Mouse (Mus musculus) embryo, embryonic 10 days (tissue): ENCODE measurements around the gene Tra2b.
"Not testable (repeated sequence)": the region's sequence is repeated elsewhere in the genome, so short reads cannot be mapped to it uniquely, and the experiment has no call there.

Experiments
- DNase-seq: peaks from one replicate; pipeline ENCODE4 v3.0.0-alpha.2; 2015; ENCODE audit warnings: low spot score

Tra2b gene

DNA sequence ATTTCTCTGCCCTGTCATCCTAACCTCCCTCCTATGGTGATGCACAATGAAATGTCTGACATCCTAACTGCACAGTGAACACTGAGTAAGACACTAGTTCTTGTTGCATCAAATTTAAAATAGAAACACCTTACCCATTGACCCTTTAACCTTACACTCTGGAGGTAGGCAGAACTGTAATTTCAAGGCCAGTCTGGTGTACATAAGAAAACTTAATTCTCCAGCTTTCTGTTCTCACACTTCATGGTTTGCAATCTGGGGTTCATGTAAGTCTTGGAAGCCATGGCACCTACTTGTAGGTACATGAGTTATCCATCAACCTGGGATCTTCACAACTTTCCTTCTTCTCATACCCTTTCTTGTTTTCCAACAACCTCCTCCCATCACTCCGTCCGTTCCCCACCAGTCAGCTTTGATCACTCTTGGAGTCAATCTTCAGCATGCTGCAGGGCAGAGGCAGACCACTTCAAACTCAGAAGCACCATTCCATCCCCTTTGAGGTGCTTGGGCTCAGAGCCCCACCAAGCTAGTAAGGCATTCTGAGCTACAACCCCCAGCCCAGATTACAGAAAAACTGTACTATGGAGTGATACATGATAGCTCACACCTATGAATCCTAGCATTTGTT lies 23.5 kb downstream of the Tra2b start:
- no peak for DNase-seq

DNA sequence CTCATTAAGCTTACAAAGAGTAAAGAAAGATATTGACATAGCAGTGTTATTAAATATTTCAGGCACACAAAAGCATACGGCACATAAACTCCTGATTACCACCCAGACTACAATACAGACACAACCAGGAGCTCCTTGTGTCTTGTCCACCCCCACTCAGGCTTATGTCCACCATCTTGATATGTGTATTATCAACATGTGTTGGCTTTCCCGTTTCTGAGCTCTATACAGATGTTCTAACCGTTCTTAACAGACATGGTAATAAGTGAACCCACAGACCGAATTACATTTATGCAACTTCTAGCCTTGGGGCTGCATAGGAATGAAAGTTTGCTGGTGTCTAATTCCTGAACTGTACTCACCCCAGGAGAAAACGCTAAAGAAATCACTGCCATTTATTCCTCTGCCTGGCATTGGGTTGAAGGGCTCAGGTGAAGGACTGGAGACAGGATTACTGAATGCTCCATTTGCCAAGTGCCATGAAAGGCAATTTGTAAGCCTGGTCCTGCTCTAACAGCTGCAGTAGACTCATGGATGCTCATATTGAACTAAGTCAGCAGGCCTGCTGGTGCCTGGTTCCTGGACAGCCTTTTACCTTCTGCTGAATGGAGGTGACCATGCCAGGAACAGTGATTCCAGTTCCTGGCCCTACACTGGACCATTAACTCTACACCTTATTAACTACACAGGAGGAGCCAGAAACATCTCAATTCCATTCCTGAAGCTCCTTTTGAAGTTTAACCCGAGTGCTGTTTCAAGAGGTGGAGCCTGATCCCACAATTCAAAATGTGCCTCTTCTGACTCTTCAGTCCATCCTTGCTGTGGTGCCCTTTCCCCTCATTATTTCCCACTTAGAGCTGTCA lies 24.2 kb downstream of the Tra2b start:
- DNase-seq: no peak

DNA sequence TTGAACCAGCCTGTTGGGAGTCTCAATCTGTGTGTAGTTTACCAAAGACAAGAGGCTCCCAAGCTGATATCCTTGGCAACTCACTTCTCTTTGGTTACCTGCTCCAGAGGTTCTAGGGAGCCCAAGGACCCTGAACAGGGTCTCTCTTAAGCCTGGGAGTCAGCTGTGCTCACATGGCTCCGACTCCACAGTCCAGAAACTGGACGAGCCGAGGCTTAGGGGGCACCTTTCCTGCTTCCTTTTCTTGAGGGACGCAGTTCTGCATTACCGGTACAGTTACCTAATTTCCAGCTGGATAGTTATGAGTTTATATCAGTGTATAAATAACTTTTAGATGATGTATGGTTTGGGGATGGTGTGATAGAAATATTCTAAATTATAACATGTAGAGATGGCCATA lies 24.9 kb downstream of the Tra2b start:
- DNase-seq: no peak

DNA sequence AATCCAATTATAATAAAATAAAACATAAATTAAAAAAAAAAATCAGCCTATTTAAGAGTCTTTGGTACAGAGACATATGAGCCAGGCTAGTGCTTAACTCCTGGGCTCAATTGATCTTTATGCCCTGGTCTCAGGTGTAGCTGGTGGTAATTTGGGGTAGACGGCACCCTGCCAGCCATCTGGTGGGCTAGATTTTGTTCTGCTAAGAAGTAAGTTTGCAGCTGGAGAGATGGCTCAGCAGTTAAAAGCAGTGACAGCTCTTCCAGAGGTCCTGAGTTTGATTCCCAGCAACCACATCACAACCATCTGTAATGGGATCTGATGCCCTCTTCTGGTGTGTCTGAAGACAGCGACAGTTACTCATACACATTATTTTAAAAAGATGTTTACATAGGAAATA lies 25.8 kb downstream of the Tra2b start:
- DNase-seq: no peak

DNA sequence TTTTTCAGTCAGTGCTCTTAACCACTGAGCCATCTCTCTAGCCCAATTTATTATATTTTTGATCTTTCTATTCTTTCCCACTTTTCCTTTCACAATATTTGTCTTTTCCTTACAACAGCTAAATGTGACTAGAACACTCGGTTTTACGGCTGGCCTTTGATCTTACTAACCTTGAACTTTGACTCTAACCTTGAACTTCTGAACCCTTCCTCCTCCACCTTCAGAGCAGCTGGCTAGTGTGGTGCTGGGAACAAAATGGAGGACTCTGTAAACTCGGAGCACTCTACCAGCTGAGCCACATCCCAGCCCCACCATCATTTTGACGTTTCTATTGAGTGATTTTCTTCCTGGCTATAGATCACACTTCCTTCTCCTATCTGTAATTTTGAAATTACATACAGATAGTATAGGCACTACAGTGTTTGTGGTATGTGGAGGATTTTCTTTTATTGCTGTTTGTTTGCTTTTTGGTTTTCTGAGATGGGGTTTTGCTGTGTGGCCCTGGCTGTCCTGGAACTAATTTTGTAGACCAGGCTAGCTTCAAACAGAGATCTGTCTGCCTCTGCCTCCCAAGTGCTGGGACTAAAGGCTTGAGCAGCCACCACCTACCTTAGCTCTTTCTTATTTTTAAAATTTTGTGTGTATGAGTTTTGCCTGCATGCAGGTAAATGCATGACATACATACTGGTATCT lies 26.7 kb downstream of the Tra2b start:
- DNase-seq: no peak

DNA sequence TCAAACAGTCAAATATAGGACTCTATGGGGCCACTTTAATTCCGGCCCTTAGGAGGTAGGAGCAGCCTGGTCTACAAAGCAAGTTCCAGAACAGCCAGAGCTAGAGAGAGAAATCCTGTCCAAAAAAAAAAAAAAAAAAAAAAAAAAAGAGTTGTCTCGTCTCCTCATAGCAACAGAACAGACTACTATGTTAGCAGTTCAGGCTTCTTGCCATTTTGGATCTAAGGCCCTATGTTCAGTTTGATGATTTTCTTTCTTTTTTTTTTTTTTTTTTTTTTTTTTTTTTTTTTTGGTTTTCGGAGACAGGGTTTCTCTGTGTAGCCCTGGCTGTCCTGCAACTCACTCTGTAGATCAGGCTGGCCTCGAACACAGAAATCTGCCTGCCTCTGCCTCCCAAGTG lies 27.4 kb downstream of the Tra2b start:
- not testable (repeated sequence) for DNase-seq

DNA sequence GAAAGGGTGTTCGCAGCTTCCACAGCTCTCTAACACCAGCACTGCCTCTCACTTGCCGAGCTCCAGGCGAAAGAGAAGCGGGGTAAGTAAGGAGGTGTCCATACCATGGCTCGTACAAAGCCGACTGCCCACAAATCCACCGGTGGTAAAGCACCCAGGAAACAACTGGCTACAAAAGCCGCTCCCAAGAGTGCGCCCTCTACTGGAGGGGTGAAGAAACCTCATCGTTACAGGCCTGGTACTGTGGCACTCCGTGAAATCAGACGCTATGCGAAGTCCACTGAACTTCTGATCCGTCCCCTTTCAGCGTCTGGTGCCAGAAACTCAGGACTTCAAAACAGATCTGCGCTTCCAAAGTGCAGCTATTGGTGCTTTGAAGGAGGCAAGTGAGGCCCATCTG lies 29.0 kb downstream of the Tra2b start:
- DNase-seq: no peak

DNA sequence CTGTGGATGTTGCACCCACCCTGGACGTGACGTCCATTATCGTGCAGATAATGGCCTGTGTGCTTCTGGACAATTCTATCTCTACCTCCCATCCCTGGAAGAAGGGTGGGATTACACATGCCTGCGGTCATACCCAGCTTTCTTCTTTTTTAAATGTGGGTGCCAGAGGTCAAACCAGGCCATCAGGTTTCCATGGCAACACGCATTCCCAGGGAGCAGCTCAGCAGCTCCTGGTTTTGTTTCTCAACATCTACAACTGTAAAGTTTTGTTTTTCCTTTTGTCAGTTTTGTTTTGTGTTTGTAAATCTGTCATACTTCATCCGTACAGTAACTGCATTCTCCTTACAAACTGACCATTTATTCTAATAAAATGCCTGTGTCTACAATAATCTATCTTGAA lies 31.3 kb downstream of the Tra2b start:
- DNase-seq: peak; percentile 58

DNA sequence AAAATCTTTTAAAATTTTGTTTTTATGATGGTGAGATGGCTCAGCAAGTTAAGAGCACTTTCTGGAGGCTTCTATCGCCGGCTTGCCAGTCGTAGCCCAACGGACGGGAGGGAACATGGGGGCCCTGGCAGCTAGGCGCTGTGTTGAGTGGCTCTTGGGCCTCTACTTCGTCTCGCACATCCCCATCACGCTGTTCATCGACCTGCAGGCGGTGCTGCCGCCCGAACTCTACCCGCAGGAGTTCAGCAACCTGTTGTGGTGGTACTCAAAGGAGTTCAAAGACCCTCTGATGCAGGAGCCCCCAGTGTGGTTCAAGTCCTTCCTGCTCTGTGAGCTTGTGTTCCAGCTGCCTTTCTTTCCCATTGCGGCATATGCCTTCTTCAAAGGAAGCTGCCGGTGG lies 35.5 kb downstream of the Tra2b start:
- not testable (repeated sequence) for DNase-seq

DNA sequence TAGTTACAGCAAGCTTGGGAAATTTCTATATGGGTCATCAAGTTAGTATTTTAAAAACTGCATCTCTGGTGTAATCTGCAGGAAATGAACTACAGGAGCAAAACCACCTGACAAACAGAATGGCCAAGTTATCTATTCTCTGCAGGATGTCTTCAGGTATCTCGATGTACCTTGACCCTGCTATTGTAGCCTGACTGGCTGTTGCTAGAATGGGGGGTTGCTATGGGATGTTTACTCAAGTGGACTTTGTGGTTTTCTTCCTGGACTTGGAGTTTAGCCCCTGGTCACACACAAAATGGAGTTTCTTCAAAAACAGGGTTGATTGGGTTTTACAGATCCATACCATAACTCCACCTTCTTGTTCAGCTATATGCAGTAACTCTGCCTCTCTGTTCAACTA lies 62.3 kb downstream of the Tra2b start:
- DNase-seq: no peak

DNA sequence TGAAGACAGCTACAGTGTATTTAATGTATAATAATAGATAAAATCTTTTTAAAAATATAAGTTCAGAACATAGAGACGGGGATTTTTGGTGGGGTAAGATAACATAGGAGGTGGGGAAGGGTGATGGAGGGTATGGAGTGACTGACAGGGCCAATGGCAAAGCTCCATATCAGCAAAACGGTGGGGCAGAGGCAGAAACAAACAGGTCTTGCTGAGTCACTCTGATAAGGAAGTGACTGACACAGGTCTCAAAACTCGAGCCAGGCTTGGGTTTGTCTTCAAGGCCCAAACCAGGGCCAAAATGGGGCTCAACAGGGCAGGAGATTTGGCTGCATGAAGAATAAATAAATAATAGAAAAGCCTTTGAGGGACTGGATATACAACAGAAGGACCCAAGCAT lies 63.9 kb downstream of the Tra2b start:
- DNase-seq: no peak

DNA sequence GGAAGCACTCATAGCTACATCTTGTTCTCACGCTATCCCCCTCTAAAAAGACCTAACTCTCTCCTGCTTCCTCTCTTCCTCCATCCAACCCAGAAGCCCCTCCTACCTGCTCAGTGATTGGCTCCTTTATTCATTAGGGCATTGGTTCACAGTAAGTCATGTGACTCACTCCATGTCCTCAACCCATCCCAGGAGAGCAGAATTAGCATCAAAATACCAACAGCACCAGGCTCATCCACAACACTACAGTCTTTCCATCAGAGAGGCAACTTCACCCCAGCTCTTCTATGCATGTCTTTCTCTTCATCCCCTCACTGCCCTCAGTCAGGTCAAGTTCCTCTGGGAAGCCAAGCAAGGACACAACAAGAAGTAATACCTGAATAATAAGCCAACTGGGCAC lies 65.3 kb downstream of the Tra2b start:
- no peak for DNase-seq
